Mouse (Mus musculus) forebrain, embryonic 14.5 days (tissue): ENCODE results near the gene Fgd4. TPM values are rescaled to one million over a fixed set of nuclear protein-coding genes. Genes with fewer than 3 reads are reported as not detected.

Source experiments
- ATAC-seq: fragments of 200-750 bp; cut with Nextera tagmentation; 2 replicates; pipeline ENCODE4 v1.8.0; 2017; ENCODE audit warnings: mild to moderate bottlenecking, moderate library complexity
- DNase-seq: peaks from one replicate; pipeline ENCODE4 v3.0.0-alpha.2; 2015; ENCODE audit warnings: low spot score
- H3K27ac ChIP-seq: fragments of 300-500 bp; sonication (generic); 2 replicates; pipeline ENCODE4 v1.5.1; 2014; ENCODE audit warnings: low read depth, mild to moderate bottlenecking, control low read depth, low read length, moderate library complexity
- H3K27me3 ChIP-seq: fragments of 300-500 bp; sonication (generic); replicated peaks from 2 replicates; pipeline ENCODE4 v1.6.1; 2014; ENCODE audit warnings: low read length, control low read depth, mixed read lengths; ENCODE audit not compliant: control insufficient read depth, insufficient read depth
- H3K36me3 ChIP-seq: fragments of 300-500 bp; sonication (generic); 2 replicates; pipeline ENCODE4 v1.6.1; 2014; ENCODE audit warnings: low read length, control low read depth; ENCODE audit not compliant: control insufficient read depth, insufficient read depth
- H3K4me1 ChIP-seq: fragments of 300-500 bp; sonication (generic); 2 replicates; pipeline ENCODE4 v1.6.1; 2014; ENCODE audit warnings: antibody characterized with exemption, low read length, control low read depth; ENCODE audit not compliant: control insufficient read depth, insufficient read depth
- H3K4me2 ChIP-seq: fragments of 300-500 bp; sonication (generic); 2 replicates; pipeline ENCODE4 v1.6.1; 2014; ENCODE audit warnings: mild to moderate bottlenecking, control low read depth, low read length
- H3K4me3 ChIP-seq: fragments of 300-500 bp; sonication (generic); 2 replicates; pipeline ENCODE4 v1.5.1; 2014; ENCODE audit warnings: low read depth, low read length, control low read depth
- H3K9ac ChIP-seq: fragments of 300-500 bp; sonication (generic); 2 replicates; pipeline ENCODE4 v1.6.1; 2014; ENCODE audit warnings: mild to moderate bottlenecking, low read length, control low read depth, moderate library complexity
- H3K9me3 ChIP-seq: fragments of 300-500 bp; sonication (generic); replicated peaks from 2 replicates; pipeline ENCODE4 v1.6.1; 2016; ENCODE audit warnings: low read length, control low read depth, mixed read lengths; ENCODE audit not compliant: control insufficient read depth
- WGBS: fragments of 180-500 bp; shearing (Covaris S2); extraction: QIAGEN DNeasy Blood & Tissue Kit; methylation state at CpG from one replicate; pipeline ENCODE4 v1.1.7; 2014; 5-methylcytosine and 5-hydroxymethylcytosine counted together
- polyA plus RNA-seq: library from polyadenylated mRNA; unstranded; fragments of >200 nt; fragmentation: Nextera tagmentation; extraction: Ambion mirVana; gene quantifications from 2 replicates; pipeline ENCODE4 v1.2.1, GENCODE M21; 2014

Fgd4 gene
- polyA plus RNA-seq, 1 experiment from 2014 or later = 23.6 TPM

DNA sequence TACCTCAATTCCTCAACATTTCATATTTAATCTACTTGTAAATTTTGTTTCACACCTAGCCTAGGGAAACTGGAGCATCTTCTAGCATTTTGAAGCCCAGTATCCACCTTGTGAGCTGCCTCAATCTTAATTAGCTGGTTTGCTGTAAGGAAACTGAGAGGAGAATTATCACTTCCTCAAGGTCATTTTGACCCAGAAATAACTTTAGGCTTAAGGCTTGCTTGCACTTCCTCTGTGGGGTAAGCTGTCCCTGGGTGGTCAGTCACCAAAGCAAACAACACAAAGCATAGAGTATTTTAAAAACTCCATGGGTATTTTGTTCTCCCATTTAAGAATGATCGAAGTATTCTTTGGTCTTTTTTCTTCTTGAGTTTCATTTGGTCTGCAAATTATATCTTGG lies 27.2 kb downstream of the Fgd4 start:
- H3K9ac ChIP-seq = no peak overlapping the region
- H3K27ac ChIP-seq = no peak overlapping the region
- DNase-seq (no peak), ATAC-seq (no peak)
- no peaks in the 10 kb centered on the region for H3K9me3 ChIP-seq
- H3K36me3 ChIP-seq = no peaks in the 10 kb centered on the region
- H3K4me1 ChIP-seq = no peaks in the 10 kb centered on the region
- no peak overlapping the region for H3K4me2 ChIP-seq
- H3K27me3 ChIP-seq = no peaks in the 10 kb centered on the region
- H3K4me3 ChIP-seq = no peak overlapping the region
- 95% methylated on average over 1 of the region's 1 CpGs for WGBS

DNA sequence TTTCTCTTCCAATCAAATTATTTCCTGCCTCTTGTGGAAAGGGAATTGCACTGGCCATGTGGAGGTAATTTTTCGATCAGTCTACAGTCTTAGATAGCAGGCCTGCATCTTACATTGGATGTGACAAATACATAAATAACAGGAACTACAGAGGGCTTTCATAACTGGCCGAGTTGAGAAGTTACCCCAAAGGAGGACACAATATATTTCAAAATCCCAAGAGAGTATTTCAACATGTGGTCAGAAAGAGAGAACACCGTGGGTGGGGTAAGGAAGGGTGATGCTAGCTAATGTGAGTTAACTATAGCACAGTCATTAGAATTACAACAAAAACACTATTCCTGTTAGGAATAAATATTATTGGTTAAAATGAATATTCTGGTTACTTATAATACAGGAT lies 29.0 kb downstream of the Fgd4 start:
- H3K4me3 ChIP-seq = no peak overlapping the region
- H3K4me1 ChIP-seq = no peaks in the 10 kb centered on the region
- no peaks in the 10 kb centered on the region for H3K27me3 ChIP-seq
- no peak overlapping the region for H3K27ac ChIP-seq
- no peaks in the 10 kb centered on the region for H3K36me3 ChIP-seq
- WGBS = 84% methylated on average over 3 of the region's 3 CpGs
- no peak for ATAC-seq
- H3K9ac ChIP-seq = no peak overlapping the region
- no peak for DNase-seq
- H3K9me3 ChIP-seq = no peaks in the 10 kb centered on the region
- H3K4me2 ChIP-seq = no peak overlapping the region

DNA sequence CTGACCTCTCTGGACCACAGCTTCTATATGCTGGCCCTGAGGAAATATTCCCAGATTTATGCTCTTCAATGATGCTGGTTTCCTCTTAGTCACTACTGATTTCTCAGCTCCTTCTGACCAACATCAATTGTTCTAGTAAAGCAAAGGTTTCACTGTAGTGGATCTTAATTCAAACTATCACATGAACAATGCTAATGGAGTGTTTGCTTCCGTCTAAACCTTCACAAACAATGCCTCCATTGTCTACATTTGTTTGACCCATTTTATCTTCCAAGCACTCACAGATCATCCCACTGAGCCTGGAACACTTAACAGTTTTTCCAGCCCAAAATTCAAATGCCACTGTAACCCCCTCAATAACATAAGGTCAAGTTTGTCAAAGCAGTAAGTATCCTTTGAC lies 33.6 kb downstream of the Fgd4 start:
- Histone ChIP-seq H3K4me3 (no peak overlapping the region), H3K36me3 (no peaks in the 10 kb centered on the region), H3K27ac (no peak overlapping the region), H3K4me2 (no peak overlapping the region), H3K27me3 (no peaks in the 10 kb centered on the region), H3K9me3 (no peaks in the 10 kb centered on the region), H3K9ac (no peak overlapping the region), H3K4me1 (no peaks in the 10 kb centered on the region)
- 40% methylated on average over 1 of the region's 1 CpGs for WGBS
- DNase-seq = no peak
- no peak for ATAC-seq

DNA sequence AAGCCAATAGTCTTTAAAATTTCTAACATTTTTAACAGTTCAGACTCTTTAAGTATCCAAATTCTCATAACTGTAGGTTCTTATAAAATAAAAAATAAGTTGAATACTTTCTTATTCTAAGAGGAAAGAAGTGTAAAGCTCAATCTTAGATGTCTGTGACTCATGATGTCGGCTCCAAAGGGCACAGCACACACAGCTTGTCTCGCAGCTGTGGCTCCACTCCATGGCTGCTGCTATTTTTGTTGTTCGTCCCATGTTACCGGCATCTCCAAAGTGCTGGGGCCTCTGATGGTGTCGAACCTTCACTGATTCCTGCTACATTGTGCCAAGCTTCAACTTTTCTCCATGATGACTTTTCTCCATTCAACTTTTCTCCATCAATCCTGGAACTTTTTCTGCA lies 34.1 kb downstream of the Fgd4 start:
- DNase-seq (no peak), ATAC-seq (no peak)
- no peaks in the 10 kb centered on the region for H3K36me3 ChIP-seq
- WGBS = 96% methylated on average over 5 of the region's 5 CpGs
- no peaks in the 10 kb centered on the region for H3K9me3 ChIP-seq
- no peaks in the 10 kb centered on the region for H3K4me1 ChIP-seq
- H3K4me2 ChIP-seq = no peak overlapping the region
- no peak overlapping the region for H3K4me3 ChIP-seq
- no peak overlapping the region for H3K9ac ChIP-seq
- no peaks in the 10 kb centered on the region for H3K27me3 ChIP-seq
- no peak overlapping the region for H3K27ac ChIP-seq

DNA sequence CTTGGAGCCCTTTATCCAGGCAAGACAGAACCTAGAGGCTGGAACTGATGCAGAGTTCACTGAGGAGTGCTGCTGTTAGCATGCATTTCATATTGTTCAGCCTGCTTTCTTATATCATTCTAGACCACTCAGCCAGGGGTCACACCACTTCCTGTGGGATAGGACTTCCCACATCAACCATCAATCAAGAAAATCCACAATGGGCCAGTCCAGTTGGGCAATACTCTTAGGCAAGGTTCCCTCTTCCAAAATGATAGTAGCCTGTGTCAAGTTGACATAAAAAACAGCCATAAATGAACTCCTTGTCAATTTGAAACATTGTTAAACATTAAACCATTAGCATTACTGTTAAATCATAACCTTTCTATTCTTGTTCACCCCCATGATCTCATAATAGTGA lies 34.6 kb downstream of the Fgd4 start:
- ATAC-seq (no peak), DNase-seq (no peak)

DNA sequence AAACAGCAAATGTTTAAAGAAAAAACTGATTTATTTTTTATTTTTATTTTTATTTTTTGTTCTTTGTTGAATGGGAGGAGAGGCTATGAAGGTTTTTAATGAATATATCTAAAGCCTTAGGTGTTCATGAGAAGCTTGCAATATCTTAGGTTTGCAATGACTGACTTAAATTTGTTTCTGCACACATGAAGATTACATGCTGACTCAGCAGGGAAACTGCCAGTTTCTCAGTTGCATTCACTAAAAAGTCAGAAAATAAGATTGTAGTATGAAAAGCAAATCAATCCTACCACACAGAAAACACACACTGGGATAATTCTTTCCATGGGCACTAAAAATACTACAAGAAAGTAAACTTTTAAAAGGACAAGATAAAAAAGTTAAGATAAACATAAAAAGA lies 39.6 kb downstream of the Fgd4 start:
- Histone ChIP-seq H3K4me1 (peaks cover 13% of the 10 kb centered on the region; the same call in 1 of the 2 replicates), H3K9ac (no peak overlapping the region), H3K36me3 (no peaks in the 10 kb centered on the region), H3K4me3 (no peak overlapping the region), H3K27ac (no peak overlapping the region), H3K4me2 (peak overlapping the region; percentile 66; the same call in 1 of the 2 replicates), H3K9me3 (no peaks in the 10 kb centered on the region), H3K27me3 (no peaks in the 10 kb centered on the region)
- DNase-seq = peak; percentile 13
- ATAC-seq = no peak

More for the DNA sequence above, 34.6 kb downstream of the Fgd4 start:
- H3K27me3 ChIP-seq = no peaks in the 10 kb centered on the region
- no peaks in the 10 kb centered on the region for H3K9me3 ChIP-seq
- no peak overlapping the region for H3K4me2 ChIP-seq
- H3K4me3 ChIP-seq = no peak overlapping the region
- no peak overlapping the region for H3K27ac ChIP-seq
- H3K4me1 ChIP-seq = peaks cover 1% of the 10 kb centered on the region; the same call in 1 of the 2 replicates
- H3K9ac ChIP-seq = no peak overlapping the region
- H3K36me3 ChIP-seq = no peaks in the 10 kb centered on the region

DNA sequence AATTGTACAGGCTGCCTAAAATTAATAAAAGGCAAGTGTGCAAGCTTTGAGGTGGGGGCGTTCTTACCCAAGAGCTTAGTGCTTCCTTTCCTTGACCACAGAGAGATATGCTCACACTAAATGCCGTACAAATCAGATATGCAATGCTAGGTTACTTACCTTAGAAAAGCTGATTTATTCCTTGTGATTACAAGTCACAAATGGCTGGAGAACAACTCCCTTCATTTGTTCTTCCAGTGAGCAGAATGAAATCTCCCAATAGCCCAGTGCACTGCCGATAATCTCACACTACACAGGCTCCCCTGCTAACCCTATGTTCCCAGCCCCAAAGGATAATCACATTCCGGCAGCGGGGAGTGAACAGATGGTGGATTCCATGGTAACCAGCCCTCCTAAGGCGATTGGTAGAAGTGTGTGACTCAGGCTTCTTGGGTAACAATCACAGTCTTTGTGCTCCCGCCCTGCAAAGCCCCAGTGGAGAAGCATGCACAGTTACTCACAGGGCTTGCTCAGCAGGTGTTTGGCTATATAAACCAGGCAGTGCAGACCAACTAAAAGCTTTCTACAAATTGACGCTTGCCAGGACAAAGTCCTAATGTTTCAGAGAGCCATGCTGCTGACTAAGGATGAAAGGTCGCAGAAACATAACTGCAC lies 40.3 kb downstream of the Fgd4 start:
- Histone ChIP-seq H3K4me2 (peak overlapping the region; percentile 66), H3K27ac (peak overlapping the region; percentile 93), H3K36me3 (no peaks in the 10 kb centered on the region), H3K27me3 (no peaks in the 10 kb centered on the region), H3K9ac (peak overlapping the region; percentile 66), H3K4me1 (peaks cover 13% of the 10 kb centered on the region; the same call in 1 of the 2 replicates), H3K4me3 (peak overlapping the region; percentile 59), H3K9me3 (no peaks in the 10 kb centered on the region)
- ATAC-seq (peak; percentile 97), DNase-seq (peak; percentile 98)
- WGBS = 2% methylated on average over 9 of the region's 9 CpGs

DNA sequence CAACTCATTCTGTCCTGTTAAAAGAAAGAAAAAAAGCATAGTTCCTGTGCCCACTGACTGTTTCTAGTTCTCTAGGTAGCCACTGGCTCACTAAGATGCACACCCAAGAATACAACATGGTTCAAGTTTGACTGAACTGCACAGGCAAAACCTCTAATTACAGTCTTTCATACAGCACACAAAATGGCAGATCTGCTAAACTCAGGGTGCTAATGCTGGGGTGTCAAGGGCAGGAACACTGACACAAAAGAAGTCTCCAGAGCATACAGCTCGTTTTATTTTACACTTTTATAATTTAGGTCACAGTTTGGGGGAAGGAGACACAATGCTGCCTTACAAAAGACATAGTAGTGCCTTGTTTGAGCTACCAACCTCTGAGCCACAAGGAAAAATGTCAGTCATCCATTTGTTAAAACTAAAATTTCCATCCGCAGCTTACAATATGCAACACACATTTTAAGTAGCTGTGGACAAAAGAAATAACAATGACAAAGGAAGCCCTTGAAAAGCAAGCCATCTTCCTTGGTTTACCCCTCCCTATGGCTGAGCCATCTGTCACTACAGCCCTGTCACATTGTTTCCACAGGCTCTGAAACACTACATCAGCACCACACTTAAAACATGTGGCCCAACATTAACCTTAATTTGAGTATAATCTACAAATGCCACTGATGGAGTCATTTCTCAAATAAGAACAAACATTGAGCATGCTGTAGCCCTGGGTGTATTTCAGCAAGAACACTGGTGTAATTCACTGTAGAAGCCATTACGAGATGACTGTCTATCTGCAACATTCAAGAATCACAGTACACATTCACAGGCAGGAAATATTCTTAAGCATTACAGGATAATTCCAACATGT lies 41.1 kb downstream of the Fgd4 start:
- no peaks in the 10 kb centered on the region for H3K27me3 ChIP-seq
- peak overlapping the region; percentile 66 for H3K9ac ChIP-seq
- H3K4me1 ChIP-seq = peaks cover 13% of the 10 kb centered on the region; the same call in 1 of the 2 replicates
- peak overlapping the region; percentile 66 for H3K4me2 ChIP-seq
- H3K27ac ChIP-seq = peak overlapping the region; percentile 93
- ATAC-seq (peak; percentile 66), DNase-seq (peak; percentile 75)
- no peaks in the 10 kb centered on the region for H3K36me3 ChIP-seq
- H3K4me3 ChIP-seq = peak overlapping the region; percentile 59
- 3% methylated on average over 3 of the region's 3 CpGs for WGBS
- H3K9me3 ChIP-seq = no peaks in the 10 kb centered on the region

DNA sequence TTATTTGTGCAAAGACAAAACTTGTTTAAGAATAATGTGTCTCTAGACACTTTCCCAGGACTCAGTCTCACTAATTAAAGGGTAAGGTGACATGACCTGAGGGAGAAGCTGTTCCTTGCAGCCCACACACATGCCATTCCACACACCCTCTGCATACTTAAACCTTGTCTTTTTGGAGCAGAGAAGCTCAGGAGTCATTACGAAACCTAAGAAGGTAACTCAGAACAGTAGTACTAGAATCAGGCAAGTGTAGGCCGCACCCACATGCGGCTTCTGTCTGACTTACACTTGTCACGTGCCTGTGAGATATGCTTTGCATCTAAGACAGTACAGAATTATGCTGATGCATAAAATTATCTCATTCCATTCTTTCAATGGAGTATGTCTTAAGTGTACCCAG lies 42.6 kb downstream of the Fgd4 start:
- peak overlapping the region; percentile 66 for H3K4me2 ChIP-seq
- no peak overlapping the region for H3K27ac ChIP-seq
- no peaks in the 10 kb centered on the region for H3K27me3 ChIP-seq
- H3K9ac ChIP-seq = peak overlapping the region; percentile 18; the same call in 1 of the 2 replicates
- DNase-seq = no peak
- H3K36me3 ChIP-seq = no peaks in the 10 kb centered on the region
- peaks cover 13% of the 10 kb centered on the region; the same call in 1 of the 2 replicates for H3K4me1 ChIP-seq
- peak overlapping the region; percentile 59 for H3K4me3 ChIP-seq
- ATAC-seq = no peak
- no peaks in the 10 kb centered on the region for H3K9me3 ChIP-seq
- WGBS = 75% methylated on average over 4 of the region's 4 CpGs
